Mouse (Mus musculus) forebrain, embryonic 11.5 days (tissue): ENCODE results near the gene Wars2. TPM values are rescaled to one million over a fixed set of nuclear protein-coding genes. Genes with fewer than 3 reads are reported as not detected.

Source experiments
- ATAC-seq: fragments of 200-750 bp; cut with Nextera tagmentation; replicated peaks from 2 replicates; pipeline ENCODE4 v1.8.0; 2017; ENCODE audit warnings: moderate TSS enrichment; ENCODE audit not compliant: low FRiP score
- DNase-seq: peaks from one replicate; pipeline ENCODE4 v3.0.0-alpha.2; 2017; ENCODE audit warnings: low spot score
- H3K27ac ChIP-seq: fragments of 300-500 bp; sonication (generic); 2 replicates; pipeline ENCODE4 v1.5.1; 2014; ENCODE audit warnings: low read depth, low read length
- H3K27me3 ChIP-seq: fragments of 300-500 bp; sonication (generic); 2 replicates; pipeline ENCODE4 v1.6.1; 2014; ENCODE audit warnings: mild to moderate bottlenecking, low read length, mixed read lengths; ENCODE audit not compliant: control insufficient read depth, insufficient read depth
- H3K36me3 ChIP-seq: fragments of 300-500 bp; sonication (generic); 2 replicates; pipeline ENCODE4 v1.6.1; 2014; ENCODE audit warnings: mild to moderate bottlenecking, low read length, moderate library complexity, mixed read lengths; ENCODE audit not compliant: control insufficient read depth, insufficient read depth
- H3K4me1 ChIP-seq: fragments of 300-500 bp; sonication (generic); replicated peaks from 2 replicates; pipeline ENCODE4 v1.6.1; 2014; ENCODE audit warnings: low read length, mixed read lengths; ENCODE audit not compliant: control insufficient read depth, insufficient read depth
- H3K4me2 ChIP-seq: fragments of 300-500 bp; sonication (generic); 2 replicates; pipeline ENCODE4 v1.6.1; 2014; ENCODE audit warnings: low read depth, mild to moderate bottlenecking, low read length, moderate library complexity, mixed read lengths; ENCODE audit not compliant: severe bottlenecking
- H3K4me3 ChIP-seq: fragments of 300-500 bp; sonication (generic); 2 replicates; pipeline ENCODE4 v1.5.1; 2014; ENCODE audit warnings: low read depth, low read length
- H3K9ac ChIP-seq: fragments of 300-500 bp; sonication (generic); 2 replicates; pipeline ENCODE4 v1.6.1; 2014; ENCODE audit warnings: low read length
- H3K9me3 ChIP-seq: fragments of 300-500 bp; sonication (generic); 2 replicates; pipeline ENCODE4 v1.6.1; 2016; ENCODE audit warnings: low read length, mixed read lengths; ENCODE audit not compliant: control insufficient read depth
- WGBS: fragments of 180-500 bp; shearing (Covaris S2); extraction: QIAGEN DNeasy Blood & Tissue Kit; methylation state at CpG from one replicate; pipeline ENCODE4 v1.1.7; 2014; 5-methylcytosine and 5-hydroxymethylcytosine counted together
- polyA plus RNA-seq: library from polyadenylated mRNA; unstranded; fragments of >200 nt; fragmentation: Nextera tagmentation; extraction: Ambion mirVana; gene quantifications from 2 replicates; pipeline ENCODE4 v1.2.1, GENCODE M21; 2014

Gene Wars2
- polyA plus RNA-seq, 1 experiment from 2014 or later = 7.5 TPM

- no peaks in the 10 kb centered on the region for H3K27me3 ChIP-seq
- H3K4me2 ChIP-seq = no peak overlapping the region
- WGBS = 93% methylated on average over 5 of the region's 5 CpGs
- ATAC-seq (no peak), DNase-seq (no peak)
- H3K4me3 ChIP-seq = no peak overlapping the region
- no peaks in the 10 kb centered on the region for H3K9me3 ChIP-seq
- H3K36me3 ChIP-seq = no peaks in the 10 kb centered on the region
- H3K27ac ChIP-seq = no peak overlapping the region
- no peak overlapping the region for H3K9ac ChIP-seq
- no peaks in the 10 kb centered on the region for H3K4me1 ChIP-seq
Observed at GRCm38 (mm10) chr3:99173178-99173577, 32.3 kb downstream of the Wars2 start.

DNA sequence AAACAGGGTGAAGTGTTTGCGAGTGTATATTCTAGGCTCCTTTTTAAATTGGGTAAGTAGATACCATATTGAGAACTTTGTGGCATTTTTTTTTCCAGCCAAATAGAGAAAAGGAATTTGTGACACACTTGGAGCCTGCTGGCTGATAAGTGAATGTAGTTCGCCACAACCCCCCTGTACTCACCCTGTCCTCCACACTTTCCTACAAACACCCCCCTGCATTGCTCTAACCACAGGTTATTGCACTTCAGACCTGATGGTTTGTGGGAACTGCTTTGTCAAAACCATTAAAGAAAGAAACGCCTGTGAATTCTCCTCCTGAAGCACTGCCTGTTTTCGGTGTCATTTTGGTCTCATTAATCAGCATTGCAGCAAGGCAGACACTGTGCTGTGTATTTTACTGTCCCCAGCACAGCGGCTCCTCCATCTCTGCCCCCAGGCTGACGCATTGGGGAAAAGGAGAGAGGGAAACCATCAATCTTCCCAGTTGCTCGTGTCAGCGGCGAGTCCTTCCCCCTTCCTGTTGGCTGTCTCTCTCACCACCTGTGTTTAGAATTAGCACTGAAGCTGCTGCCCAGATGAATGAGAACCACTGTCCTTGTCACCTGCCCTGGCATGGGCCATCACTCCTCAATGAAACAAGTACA lies 33.9 kb downstream of the Wars2 start:
- no peak for DNase-seq

GRCm38 (mm10) chr3:99183355-99184016 lies 42.6 kb downstream of the Wars2 start:
- 87% methylated on average over 17 of the region's 17 CpGs for WGBS
- Histone ChIP-seq H3K27ac (no peak overlapping the region), H3K9ac (no peak overlapping the region), H3K27me3 (no peaks in the 10 kb centered on the region), H3K36me3 (no peaks in the 10 kb centered on the region), H3K4me1 (no peaks in the 10 kb centered on the region), H3K9me3 (no peaks in the 10 kb centered on the region), H3K4me2 (no peak overlapping the region), H3K4me3 (no peak overlapping the region)
- DNase-seq (no peak), ATAC-seq (no peak)

More for the DNA sequence above, 33.9 kb downstream of the Wars2 start:
- no peak overlapping the region for H3K4me2 ChIP-seq
- H3K36me3 ChIP-seq = no peaks in the 10 kb centered on the region
- no peaks in the 10 kb centered on the region for H3K9me3 ChIP-seq
- no peaks in the 10 kb centered on the region for H3K4me1 ChIP-seq
- no peak overlapping the region for H3K4me3 ChIP-seq
- no peak overlapping the region for H3K27ac ChIP-seq
- WGBS = 80% methylated on average over 9 of the region's 9 CpGs
- H3K27me3 ChIP-seq = no peaks in the 10 kb centered on the region
- no peak overlapping the region for H3K9ac ChIP-seq
- ATAC-seq = no peak

- WGBS = 82% methylated on average over 1 of the region's 1 CpGs
- H3K27me3 ChIP-seq = no peaks in the 10 kb centered on the region
- H3K4me3 ChIP-seq = no peak overlapping the region
- ATAC-seq (no peak), DNase-seq (no peak)
- H3K9me3 ChIP-seq = no peaks in the 10 kb centered on the region
- no peaks in the 10 kb centered on the region for H3K36me3 ChIP-seq
- H3K4me2 ChIP-seq = no peak overlapping the region
- H3K9ac ChIP-seq = no peak overlapping the region
- H3K27ac ChIP-seq = no peak overlapping the region
- no peaks in the 10 kb centered on the region for H3K4me1 ChIP-seq
Observed at GRCm38 (mm10) chr3:99184373-99184772, 43.5 kb downstream of the Wars2 start.

- Histone ChIP-seq H3K4me2 (no peak overlapping the region), H3K27ac (no peak overlapping the region), H3K36me3 (no peaks in the 10 kb centered on the region), H3K4me1 (no peaks in the 10 kb centered on the region), H3K9ac (no peak overlapping the region), H3K9me3 (no peaks in the 10 kb centered on the region), H3K27me3 (no peaks in the 10 kb centered on the region), H3K4me3 (no peak overlapping the region)
- no peak for DNase-seq
- 90% methylated on average over 1 of the region's 1 CpGs for WGBS
- no peak for ATAC-seq
Observed at GRCm38 (mm10) chr3:99188097-99188496, 47.2 kb downstream of the Wars2 start.

- Histone ChIP-seq H3K36me3 (no peaks in the 10 kb centered on the region), H3K4me3 (no peak overlapping the region), H3K27ac (no peak overlapping the region), H3K27me3 (no peaks in the 10 kb centered on the region), H3K9me3 (no peaks in the 10 kb centered on the region), H3K9ac (no peak overlapping the region), H3K4me1 (no peaks in the 10 kb centered on the region), H3K4me2 (no peak overlapping the region)
- DNase-seq (no peak), ATAC-seq (no peak)
- 77% methylated on average over 4 of the region's 4 CpGs for WGBS
Observed at GRCm38 (mm10) chr3:99193576-99193975, 52.7 kb downstream of the Wars2 start.

GRCm38 (mm10) chr3:99203331-99203730 lies 62.5 kb downstream of the Wars2 start:
- Histone ChIP-seq H3K27ac (no peak overlapping the region), H3K9ac (no peak overlapping the region), H3K27me3 (no peaks in the 10 kb centered on the region), H3K4me3 (no peak overlapping the region), H3K9me3 (no peaks in the 10 kb centered on the region), H3K36me3 (no peaks in the 10 kb centered on the region), H3K4me2 (no peak overlapping the region), H3K4me1 (no peaks in the 10 kb centered on the region)
- ATAC-seq (no peak), DNase-seq (no peak)

DNA sequence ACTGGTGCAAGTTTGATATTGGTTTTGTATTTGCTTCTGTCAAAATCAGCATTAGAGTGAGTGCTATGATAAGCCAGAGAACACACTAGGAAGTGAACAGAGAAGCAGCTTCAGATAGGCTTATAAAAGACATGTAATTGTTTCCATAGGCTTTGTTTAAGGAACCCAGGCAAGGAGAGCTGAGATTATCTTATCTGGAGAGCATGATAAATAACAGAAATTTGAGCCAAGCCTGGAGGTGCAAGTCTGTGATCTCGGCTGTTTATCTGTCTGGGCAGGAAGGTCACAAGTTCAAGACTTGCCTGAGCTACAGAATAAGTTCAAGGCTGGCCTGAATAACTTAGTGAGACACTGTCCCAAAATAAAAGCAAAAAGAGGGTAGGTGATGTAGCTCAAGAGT lies 67.5 kb downstream of the Wars2 start:
- Histone ChIP-seq H3K4me1 (no peaks in the 10 kb centered on the region; the same call in 1 of the 2 replicates), H3K4me3 (no peak overlapping the region), H3K27me3 (no peaks in the 10 kb centered on the region), H3K27ac (no peak overlapping the region), H3K9me3 (no peaks in the 10 kb centered on the region), H3K4me2 (no peak overlapping the region), H3K36me3 (no peaks in the 10 kb centered on the region), H3K9ac (no peak overlapping the region)
- no peak for ATAC-seq
- DNase-seq = no peak
- 55% methylated on average over 1 of the region's 1 CpGs for WGBS
